Mouse (Mus musculus) left cerebral cortex, adult 11 months (tissue): ENCODE results near the gene Rapgef5.

ENCODE experiments used
- DNase-seq: peaks from one replicate; pipeline ENCODE4 v3.0.0; 2022; ENCODE audit warnings: low spot score

Rapgef5 gene

DNA sequence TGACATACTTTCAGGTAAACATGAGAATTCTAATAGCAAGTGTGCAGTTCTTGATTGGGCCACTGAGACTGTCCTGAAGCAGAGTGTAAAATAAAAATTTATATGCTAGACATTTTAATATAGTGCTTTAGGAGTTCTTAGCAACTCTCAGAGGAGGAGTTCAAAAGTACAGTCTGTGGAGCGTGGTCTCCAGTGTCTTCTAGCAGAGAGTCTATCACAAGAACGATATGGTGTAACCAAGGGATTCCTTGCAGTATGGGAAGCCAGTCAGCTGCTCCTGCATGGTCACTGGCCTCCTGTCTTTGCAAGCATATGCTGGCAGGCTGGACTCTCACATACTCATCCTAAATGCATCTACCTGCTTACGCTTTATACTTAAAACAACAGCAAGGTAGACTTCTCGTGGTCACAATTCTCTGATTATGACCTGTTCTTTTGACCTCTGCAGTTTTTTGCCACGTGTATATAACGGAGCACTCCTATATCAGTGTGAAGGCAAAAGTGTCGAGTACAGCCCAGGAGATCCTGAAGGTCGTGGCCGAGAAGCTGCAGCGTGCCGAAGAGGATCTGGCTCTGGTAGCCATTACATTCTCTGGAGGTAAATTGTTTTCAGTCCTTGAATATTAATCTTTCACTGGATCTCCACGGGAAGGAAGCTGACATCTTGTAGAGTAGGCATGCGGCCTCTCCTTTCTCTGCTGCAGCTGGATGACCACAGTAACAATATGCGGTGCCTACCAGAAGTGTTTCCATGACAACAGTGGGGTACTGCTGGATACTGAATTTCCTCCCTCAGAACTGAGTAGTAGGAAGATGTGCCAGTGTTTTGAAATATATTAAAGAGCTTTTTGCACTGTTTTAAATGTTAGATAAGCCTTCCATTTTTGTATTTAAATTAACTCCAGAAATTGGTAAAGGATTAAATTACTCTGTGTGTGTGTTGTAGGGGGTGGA lies 204.8 kb downstream of the Rapgef5 start:
- DNase-seq = no peak

DNA sequence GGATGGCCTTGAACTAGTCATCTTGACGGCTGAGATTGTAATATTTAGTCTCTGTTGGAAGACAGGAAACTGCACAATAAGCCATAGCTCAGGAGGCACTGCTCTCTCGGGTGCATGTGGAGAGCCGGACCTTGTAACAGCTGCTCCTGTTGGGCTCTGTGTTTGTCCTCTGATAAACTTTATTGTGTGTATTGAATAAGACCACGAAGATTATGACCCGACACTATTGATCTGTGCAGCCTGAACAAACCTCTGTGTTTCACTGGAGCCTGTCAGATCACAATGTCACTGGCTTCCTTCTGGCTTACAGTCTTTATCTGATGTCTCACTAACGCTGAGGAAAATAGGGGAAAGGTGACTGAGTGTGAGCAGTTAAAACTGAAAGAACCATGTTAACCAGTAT lies 205.5 kb downstream of the Rapgef5 start:
- DNase-seq = no peak

DNA sequence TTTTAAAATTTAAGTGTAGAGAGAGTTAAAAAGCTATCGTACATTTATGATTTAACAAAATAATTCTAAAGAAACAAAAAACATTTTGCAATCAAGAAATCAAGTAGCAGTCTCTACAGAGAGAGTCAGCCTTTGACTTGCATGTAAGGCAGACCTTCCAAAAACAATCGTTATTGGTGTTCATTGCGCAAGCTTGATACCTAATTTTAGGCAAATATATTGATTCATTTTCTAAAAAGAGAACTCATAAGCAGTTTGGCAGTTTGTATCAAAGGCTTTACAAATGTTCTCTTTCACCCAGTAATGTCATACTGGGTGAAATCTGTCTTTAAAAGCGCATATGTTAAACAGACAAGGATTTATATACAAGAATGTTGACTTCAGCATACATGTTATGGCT lies 208.7 kb downstream of the Rapgef5 start:
- DNase-seq = no peak

DNA sequence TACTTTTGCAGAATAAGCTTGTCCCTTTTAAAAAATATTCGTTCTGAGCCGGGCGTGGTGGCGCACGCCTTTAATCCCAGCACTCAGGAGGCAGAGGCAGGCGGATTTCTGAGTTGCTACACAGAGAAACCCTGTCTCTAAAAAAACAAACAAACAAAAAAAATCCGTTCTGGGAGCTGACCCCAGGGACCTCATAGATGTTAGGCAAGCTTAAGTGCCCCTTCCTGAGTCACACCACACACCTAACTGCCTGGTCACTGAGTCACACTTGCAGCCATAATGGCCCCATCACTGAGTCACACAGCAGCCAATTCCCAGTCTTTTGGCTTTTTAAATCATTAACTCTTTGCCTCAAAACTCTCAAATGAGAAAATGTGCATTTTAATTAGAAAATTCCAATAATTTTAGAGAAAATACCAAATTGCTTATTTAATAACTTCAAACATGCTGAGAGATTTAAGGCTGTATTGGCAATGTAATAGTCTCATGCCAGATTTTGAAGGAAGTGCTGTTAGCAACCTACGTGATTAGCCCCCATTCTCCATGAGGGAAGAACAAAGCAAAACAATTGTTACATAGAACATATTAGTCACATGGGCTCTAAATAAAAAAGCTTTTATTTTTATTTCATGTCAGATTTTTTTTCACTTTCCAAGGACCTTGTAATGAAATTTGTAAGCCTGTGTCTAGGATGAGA lies 211.3 kb downstream of the Rapgef5 start:
- no peak for DNase-seq

DNA sequence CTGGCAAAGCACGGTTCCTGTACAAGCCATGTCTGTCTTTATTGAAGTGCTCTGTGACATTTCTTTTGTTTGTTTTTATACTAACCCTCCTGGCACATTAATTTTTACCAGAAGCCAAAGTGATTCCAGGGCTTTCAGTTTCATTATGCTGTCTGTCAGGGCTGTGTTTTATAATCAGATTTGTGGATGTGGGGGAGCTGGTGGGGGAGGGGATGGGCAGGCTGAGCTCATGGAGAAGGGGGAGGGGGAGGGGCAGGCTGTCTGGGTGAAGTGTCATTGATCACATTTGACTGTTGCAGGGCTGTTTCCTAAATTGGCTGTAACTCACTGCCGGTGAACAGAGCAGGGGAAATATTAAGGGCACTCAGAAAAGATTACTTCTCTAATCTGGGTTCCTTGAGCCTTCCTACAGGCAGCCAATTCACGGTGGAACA lies 211.9 kb downstream of the Rapgef5 start:
- DNase-seq = no peak

DNA sequence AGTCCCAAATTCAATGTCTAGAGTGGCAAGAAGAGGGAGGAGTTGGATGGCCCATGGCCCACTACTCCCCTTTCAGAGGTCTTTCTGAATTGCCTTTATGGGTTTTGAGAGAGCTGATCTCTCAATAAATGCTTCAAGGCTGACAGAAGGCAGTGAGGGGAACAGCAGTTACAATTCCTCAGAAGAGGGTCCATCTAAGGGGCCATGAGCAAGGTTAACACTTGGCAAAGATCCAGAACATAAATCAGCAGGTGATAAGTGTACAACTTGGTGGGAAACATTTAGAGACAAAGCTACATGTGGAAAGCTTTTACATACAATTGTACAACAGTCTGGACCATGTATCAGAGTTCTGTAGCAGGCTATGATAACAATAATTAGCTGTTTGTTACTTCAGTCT lies 217.3 kb downstream of the Rapgef5 start:
- DNase-seq = no peak

DNA sequence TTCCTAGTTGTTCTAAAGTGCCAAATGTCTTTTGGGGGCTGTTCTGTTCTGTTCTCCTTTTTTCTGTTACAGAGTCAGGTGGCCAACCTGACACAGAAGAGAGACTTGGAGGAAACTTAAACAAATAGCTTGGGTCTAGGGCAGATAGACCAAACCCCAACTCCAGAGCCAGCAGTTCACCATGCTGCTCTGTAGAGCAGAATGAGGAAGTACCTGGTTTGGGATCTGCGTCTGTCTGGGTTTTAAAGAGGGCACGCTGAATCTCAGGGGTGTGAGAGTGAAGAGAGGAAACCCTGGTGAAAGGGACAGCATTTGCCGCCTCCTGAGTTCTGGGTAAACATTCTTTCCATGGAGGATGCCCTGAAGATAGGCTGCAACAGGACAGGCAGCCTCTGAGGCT lies 219.9 kb downstream of the Rapgef5 start:
- no peak for DNase-seq

DNA sequence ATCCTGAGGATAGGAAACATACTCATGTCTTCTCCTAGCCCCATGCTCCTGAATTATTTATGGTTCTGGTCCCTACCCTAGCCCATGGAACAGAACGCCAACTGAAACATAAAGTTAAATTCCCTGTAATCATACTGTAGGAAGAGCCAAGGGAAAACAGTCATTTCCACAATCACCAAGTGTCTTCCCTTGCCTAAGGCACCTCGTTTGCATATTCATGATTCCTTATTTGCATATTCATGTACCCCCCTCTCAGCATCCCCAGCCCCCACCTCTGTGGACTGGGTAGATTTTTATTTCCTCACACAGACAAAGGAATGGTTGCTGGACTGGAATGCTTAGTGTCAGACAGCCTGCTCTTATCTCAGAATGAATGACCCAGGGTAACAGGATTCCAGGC lies 220.6 kb downstream of the Rapgef5 start:
- no peak for DNase-seq

DNA sequence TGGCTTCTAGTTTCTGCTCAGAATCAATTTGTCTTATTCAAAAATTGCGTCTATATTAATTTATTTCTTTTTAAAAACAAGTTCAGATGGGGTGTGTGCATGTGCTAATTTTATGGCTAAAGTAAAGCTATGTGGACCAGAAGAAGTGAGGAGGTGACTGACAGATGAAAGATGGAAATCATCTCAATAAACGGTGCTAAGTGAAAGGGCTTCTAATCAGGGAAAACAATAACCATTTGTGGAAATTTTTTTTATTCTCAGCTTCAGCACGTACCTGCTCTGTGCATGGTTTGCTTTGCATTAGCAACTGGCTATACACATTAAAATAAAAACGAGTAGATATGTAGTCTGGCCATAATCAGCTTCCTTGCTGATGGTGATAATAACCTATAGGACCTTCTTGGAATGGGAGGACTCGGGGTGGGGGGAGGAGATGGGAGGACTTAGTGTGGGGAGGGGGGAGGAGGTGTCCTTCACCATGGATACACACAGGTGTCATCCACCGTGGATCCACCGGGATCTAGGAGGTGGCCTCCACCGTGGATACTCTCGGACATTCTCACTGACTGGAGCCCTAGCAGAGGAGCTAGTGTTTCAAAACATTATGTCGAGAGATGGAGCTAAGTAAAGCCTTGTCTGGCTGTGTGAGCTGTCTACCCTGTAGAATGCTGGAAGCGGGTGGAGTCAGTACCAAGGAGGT lies 221.2 kb downstream of the Rapgef5 start:
- DNase-seq = no peak

DNA sequence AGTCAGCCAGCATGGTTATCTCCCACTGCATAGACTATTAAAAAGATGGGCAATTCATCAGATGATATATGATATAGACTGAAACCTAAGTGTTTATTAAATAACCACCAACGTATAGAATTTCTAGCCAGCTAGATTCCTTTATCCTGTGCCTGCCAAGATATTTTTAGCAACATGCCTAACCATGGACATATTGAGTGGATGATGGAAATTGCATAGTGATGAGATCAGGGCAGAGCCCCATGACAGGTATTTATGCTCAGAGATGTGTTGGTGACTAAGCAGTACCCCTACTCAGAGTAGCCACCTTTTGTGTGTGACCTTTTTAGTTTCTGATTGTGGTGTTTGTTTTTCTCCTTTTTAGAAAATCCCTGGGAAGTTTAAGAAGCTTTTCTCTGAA lies 226.2 kb downstream of the Rapgef5 start:
- DNase-seq = no peak

DNA sequence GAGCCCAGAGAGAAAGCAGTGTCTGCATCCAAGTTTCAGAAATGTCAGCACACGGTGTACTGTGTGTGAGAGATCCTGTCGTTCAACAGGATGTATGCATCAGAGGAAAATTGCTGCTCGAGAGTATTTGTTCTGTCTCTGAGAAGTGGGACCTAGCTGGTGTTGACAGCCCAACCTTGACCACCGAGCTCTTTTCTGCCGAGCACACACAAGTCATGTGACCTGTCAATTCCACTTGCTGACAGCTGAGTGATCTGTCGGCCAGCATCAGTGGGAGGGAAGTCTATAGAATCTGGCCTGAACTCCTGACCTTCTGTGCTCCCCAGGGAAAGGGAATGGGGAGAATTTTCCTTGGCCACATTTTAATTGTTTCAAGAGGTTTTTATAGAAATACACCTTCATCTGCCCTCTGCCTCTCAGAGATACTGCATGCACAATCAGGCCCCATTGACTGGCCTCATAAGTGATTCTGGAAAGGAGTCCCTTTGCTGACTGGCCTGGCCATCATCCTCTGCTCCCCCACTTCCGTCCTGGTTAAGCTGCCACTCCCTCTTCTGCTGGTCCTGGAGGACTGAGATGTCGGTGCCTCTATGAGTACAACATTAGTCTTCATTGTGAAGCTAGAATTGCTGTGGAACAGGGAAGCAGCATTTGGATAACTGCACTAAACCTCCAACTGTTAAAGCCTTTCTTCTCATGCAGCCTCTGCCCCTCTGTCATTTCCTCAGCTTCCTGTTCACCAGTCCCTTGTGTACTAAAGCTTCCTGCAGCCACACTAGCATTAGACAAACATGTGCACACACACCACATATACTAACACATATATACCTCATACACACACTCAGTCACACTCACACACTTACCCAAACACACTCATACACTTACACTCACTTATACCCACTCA lies 228.6 kb downstream of the Rapgef5 start:
- DNase-seq = no peak

DNA sequence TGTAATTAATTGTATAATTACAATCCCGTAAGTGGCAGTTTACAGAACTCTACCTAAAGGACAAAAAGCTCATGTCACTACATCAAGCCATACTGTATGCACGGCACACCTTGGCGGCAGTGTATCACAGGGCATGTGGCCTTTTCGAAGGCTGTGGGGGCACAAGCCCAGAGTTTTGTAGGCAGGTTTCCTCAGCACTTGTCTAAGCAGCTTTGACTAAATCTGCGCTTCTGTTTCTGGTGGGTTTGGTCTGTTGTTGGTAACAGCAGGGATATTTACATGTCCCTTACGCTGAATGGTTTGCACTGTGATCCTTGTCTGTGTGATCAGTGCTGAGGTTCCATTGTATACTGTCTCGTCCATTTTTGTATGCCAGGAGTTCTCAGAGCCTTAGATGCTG lies 230.3 kb downstream of the Rapgef5 start:
- DNase-seq = no peak

DNA sequence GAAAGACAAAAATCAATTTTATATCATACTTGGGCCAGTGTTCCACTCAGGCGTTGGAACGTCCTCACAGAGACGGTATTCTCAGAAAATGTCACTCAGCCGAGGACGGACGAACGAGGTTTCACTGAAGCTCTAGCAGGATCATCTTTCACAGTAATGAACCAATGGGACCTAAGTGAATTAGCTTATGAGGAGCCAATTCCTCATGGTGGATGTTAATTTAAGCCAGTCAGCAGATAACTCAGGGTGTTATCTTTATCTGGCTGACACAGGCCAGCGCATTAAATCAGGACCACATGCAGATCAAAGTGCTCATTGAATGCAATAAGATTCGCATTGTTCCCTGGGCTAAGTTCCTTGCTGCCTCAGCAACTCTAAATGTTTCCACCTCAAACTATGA lies 234.8 kb downstream of the Rapgef5 start:
- no peak for DNase-seq

DNA sequence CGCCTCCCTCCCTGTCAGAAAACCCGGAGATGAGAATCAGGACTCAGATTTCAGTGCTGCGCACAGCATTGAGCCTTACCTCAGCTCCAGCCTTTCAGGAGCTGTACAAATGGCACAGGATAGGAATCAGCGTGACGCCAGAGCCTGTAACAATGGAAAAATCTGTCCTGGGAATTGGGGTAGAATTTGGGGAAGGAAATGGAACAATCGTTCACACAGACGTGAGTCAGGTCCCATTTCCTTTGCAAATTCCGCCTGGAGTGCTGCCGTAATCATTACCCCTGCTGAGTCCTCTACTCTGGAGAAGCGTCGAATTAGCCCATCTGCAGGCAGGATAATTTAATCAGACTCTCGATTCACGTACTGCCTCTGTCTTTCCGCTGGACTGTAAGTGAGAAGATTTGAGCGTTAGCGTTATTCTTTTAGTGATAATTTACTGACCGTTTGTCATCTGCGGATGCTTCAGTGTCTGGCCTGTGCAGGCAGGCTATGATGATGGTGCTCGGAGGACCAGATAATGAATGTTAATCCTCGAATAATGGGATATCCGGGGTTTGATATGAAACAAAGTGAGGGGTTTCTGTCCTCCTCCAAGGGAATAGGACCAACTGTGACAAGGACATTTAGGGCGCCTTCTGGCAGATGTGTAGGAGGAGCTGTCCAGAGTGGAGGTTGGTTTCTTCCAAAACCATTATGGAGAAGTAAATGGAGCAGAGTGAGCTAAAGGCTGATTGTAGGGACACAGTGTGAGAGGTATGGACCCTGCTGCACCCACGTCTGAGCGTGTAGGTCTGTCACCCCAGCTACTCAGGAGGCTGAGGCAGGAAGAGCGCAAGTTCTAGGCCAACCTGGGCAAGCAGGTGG lies 235.5 kb downstream of the Rapgef5 start:
- no peak for DNase-seq

DNA sequence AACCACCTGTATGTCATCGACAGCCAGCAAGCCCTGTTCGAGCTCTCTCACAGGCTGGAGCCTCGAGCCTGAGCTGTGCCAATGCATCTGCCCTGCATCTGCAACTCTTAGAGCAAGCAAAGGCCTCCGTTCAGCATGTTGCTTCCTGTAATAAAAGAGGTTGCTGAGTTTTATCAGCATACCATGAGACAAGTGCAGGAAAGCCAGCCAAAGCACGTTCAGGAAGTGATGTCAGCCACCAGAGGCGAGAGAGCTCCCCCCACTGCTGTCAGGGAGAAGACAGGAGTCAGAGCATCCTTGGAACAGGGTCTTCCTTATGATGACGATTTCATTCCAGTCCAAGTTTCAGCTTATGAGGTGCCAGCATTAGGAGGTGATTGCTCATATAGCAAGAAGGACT lies 239.7 kb downstream of the Rapgef5 start:
- no peak for DNase-seq

DNA sequence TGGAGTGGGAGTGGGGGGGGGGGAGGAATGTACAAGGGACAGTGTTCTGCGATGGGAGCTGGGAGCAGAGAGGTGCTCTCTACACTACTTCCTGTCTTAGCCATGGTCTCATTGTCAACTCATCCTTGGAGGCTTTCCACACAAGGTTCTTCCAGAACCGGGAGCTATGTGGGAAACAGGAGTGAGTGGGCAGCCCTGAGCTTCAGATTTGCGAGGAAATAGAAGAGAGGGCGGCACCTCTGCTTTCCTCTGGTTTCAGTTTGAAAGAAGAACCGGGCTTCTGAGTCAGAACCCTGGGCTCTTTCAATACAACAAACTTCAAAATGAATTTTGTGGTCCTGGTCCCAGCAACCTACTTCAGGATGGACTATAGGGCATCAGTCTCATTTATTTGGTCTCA lies 244.1 kb downstream of the Rapgef5 start:
- no peak for DNase-seq

DNA sequence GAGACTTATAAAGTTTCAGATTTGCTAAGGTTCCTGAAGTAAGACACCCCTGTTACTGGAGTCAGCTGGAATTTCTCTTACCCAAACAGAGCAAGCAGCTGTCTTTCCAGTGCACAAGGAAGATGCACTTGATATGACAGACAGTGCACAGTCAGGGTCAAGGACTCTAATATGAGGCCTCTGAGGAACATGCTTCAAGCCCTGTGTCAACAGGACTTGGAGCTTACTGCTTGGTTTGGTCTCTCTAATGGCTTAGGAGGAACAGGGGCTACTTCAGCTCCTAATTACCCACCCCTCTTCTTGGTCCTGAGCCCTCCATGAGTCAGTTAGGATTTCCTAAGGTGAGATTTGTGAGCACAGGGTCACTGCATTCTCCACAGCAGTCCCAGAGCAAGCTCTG lies 244.6 kb downstream of the Rapgef5 start:
- DNase-seq = no peak

DNA sequence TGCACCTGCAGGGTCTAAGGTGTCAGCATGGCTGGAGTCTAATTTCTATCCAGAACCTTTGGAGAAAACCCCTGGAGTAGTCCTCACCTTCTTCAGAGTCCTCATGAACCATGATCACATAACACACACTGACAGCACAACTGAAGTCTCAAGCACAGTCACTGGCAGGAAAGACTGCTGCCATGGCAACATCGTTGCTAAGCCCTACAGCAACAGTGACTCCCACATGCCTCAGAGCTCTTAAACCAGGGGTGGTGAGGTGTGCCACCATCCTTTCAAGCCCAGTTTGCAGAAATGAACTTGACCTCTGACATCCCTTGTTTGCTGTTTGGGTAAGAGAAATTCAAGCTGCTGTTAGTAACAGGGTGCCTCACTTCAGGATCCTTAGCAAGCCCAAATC lies 245.4 kb downstream of the Rapgef5 start:
- DNase-seq = peak; percentile 36

DNA sequence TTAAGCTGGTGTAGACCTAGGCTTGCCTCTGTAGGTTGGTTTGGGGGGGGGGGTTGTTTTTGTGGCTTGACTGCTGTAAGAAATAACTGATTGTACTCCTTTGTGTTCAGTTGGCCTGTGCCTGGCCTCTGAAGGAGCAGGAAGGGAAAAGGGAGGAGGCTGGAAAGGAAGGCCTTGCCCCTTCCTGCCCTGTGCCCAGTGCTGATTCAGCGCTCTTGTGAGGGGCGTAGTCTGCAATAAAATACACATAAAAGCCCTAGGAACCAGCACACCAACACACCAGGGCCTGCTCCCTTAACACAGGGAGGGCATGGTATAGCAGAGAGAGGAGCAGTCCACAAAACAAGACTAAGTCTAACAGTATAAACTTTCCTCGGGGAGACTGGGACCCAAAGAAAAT lies 247.0 kb downstream of the Rapgef5 start:
- no peak for DNase-seq

DNA sequence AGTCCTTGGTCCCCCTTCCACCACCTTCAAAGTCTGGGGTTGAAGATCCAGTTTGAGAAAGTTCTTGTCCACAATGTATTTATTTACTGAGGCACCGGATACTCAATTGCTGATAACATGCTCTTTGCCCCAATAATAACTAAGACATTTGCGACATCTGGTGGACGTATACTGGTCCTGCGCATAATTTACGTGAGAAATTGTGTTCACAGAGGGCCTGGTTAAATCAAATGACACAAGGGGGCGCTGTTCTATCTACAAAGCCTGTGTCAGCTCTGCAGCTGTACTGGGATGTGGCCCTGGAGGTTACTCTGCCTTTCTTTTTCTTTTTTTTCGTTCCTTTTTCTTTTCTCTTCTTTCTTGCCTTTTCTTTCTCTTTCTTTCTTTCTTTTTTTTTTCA lies 248.6 kb downstream of the Rapgef5 start:
- DNase-seq = peak; percentile 72

DNA sequence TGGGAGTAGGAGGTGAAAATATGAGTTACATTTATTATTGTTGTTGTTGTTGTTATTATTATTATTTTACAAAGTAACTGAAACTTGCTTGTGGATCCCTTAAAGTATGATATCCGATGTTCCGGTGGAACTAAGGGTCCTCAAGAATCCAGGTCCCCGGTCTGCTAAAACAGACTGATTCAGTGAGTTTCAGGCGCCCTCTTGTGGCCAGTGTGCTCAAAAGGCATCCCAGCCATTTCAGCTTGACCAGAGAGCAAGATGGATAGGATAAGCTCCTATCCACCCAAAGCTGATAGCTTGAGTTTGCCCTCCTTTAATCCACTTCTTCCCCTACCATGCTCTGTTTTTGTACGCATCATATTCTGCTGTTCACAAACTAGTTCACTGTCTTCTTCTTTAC lies 252.8 kb downstream of the Rapgef5 start:
- DNase-seq = peak; percentile 51
